25 mouse cellular contexts compared by ENCODE assay signal in genomic region chr7:96887088-96887654, GRCm38 (mm10).
A peak's percentile ranks its signal among the peaks of the same experiment; 100 is the strongest.
DNase-seq lines count a peak whose midpoint lies in the region; ATAC-seq and TF ChIP-seq lines count a peak whose summit lies in the region.
"Had no signal": no experiment of that assay in that cellular context is flagged by ENCODE, and none has a peak within 500 bp of the region (broad histone marks: within the 10 kb centered on the region; RNA-seq: fewer than 3 reads in every experiment).

No protein-coding gene starts in this region.

- intact Hi-C loops in heart, adult 2 months (cut with DNase I), result no loop called here

- H3K9me3 ChIP-seq in embryonic facial prominence, embryonic 13.5 days, result no peaks in the 10 kb centered on the region
- H3K9me3 ChIP-seq in embryonic facial prominence, embryonic 10.5 days, result no peaks in the 10 kb centered on the region
- H3K9me3 ChIP-seq in heart, postnatal 0 days (replicated peaks; ENCODE audit: control insufficient read depth, low read length), result no peaks in the 10 kb centered on the region
- no peaks in the 10 kb centered on the region for H3K9me3 ChIP-seq in neural tube, embryonic 14.5 days (ENCODE audit: control insufficient read depth, low read length)
- H3K9me3 ChIP-seq in forebrain, embryonic 16.5 days (ENCODE audit: control insufficient read depth, low read length), result no peaks in the 10 kb centered on the region
- H3K9me3 ChIP-seq: embryonic facial prominence, embryonic 15.5 days; G1E; heart, embryonic 15.5 days; hindbrain, embryonic 10.5 days had no signal

- peaks cover 16% of the 10 kb centered on the region for H3K36me3 ChIP-seq in embryonic facial prominence, embryonic 13.5 days
- H3K36me3 ChIP-seq in embryonic facial prominence, embryonic 10.5 days (replicated peaks), result peaks cover 70% of the 10 kb centered on the region
- no peaks in the 10 kb centered on the region for H3K36me3 ChIP-seq in heart, postnatal 0 days (replicated peaks; ENCODE audit: control insufficient read depth, insufficient read depth, low read length)
- no peaks in the 10 kb centered on the region for H3K36me3 ChIP-seq in heart, adult 2 months (ENCODE audit: control insufficient read depth, insufficient read depth, low read length)
- no peaks in the 10 kb centered on the region for H3K36me3 ChIP-seq in neural tube, embryonic 14.5 days (ENCODE audit: control insufficient read depth, insufficient read depth, low read length)
- H3K36me3 ChIP-seq in forebrain, embryonic 16.5 days (ENCODE audit: control insufficient read depth, insufficient read depth), result no peaks in the 10 kb centered on the region
- H3K36me3 ChIP-seq: embryonic facial prominence, embryonic 15.5 days; G1E; heart, embryonic 15.5 days had no signal

- no peak for TF ChIP-seq POLR2A in heart, adult 2 months (IDR thresholded peaks at IDR 0.05; ENCODE audit: insufficient read depth, low read depth, low read length)

- TF ChIP-seq EP300 in heart, postnatal 0 days (IDR thresholded peaks at IDR 0.05; ENCODE audit: low read depth), result no peak
- TF ChIP-seq EP300 in heart, adult 2 months (IDR thresholded peaks at IDR 0.05; ENCODE audit: insufficient read depth, low read depth, low read length), result no peak

- ATAC-seq in embryonic facial prominence, embryonic 13.5 days (ENCODE audit: insufficient number of reproducible peaks, insufficient read depth, low FRiP score, low TSS enrichment, low read depth), result no peak
- ATAC-seq in heart, postnatal 0 days (ENCODE audit: insufficient read depth, low read depth), result no peak
- ATAC-seq in neural tube, embryonic 14.5 days (ENCODE audit: low read depth), result no peak
- peak; percentile 52 for ATAC-seq in forebrain, embryonic 16.5 days
- ATAC-seq: CD4-positive, CD25-positive, alpha-beta regulatory T cell, adult 4 months; hindbrain, embryonic 16.5 days; inflammation-experienced regulatory T-cells, adult 6 months; intestine, postnatal 0 days had no signal

- DNase-seq in embryonic facial prominence, embryonic 10.5 days (ENCODE audit: low spot score), result no peak
- peak; percentile 14 for DNase-seq in heart, postnatal 0 days (ENCODE audit: low spot score)
- no peak for DNase-seq in heart, adult 2 months
- DNase-seq in neural tube, embryonic 10.5 days (ENCODE audit: extremely low spot score, low spot score), result no peak
- no peak for DNase-seq in urinary bladder, postnatal 25 days (ENCODE audit: low spot score)
- DNase-seq: adrenal gland, adult 8-10 months; B cell, adult 2 months; cerebellum, adult 18-20 months; cerebellum, adult 9-11 months; cerebellum, postnatal 36 days; gastrocnemius, postnatal 10 days; heart, adult 18-20 months had no signal

- H3K4me2 ChIP-seq in embryonic facial prominence, embryonic 13.5 days, result no peak overlapping the region
- no peak overlapping the region for H3K4me2 ChIP-seq in heart, postnatal 0 days (ENCODE audit: low read depth, low read length)
- H3K4me2 ChIP-seq in neural tube, embryonic 14.5 days (ENCODE audit: low read depth, low read length), result no peak overlapping the region
- no peak overlapping the region for H3K4me2 ChIP-seq in forebrain, embryonic 16.5 days (ENCODE audit: low read length)
- H3K4me2 ChIP-seq: embryonic facial prominence, embryonic 15.5 days; heart, embryonic 11.5 days; heart, embryonic 15.5 days had no signal

- WGBS in embryonic facial prominence, embryonic 13.5 days, result 70% methylated on average over 18 of the region's 18 CpGs
- WGBS in embryonic facial prominence, embryonic 10.5 days, result 89% methylated on average over 18 of the region's 18 CpGs
- 77% methylated on average over 18 of the region's 18 CpGs for WGBS in heart, postnatal 0 days
- 78% methylated on average over 18 of the region's 18 CpGs for WGBS in heart, adult 2 months
- WGBS in neural tube, embryonic 14.5 days, result 56% methylated on average over 18 of the region's 18 CpGs
- 41% methylated on average over 18 of the region's 18 CpGs for WGBS in forebrain, embryonic 16.5 days

- no peaks in the 10 kb centered on the region for H3K27me3 ChIP-seq in embryonic facial prominence, embryonic 13.5 days
- H3K27me3 ChIP-seq in embryonic facial prominence, embryonic 10.5 days (replicated peaks; ENCODE audit: low read depth, poor library complexity, severe bottlenecking), result no peaks in the 10 kb centered on the region
- H3K27me3 ChIP-seq in heart, postnatal 0 days (ENCODE audit: control insufficient read depth, insufficient read depth, low read length), result no peaks in the 10 kb centered on the region
- H3K27me3 ChIP-seq in heart, adult 2 months (ENCODE audit: control insufficient read depth, insufficient read depth, low read length), result no peaks in the 10 kb centered on the region
- H3K27me3 ChIP-seq in neural tube, embryonic 14.5 days (ENCODE audit: control insufficient read depth, insufficient read depth, low read length), result no peaks in the 10 kb centered on the region
- no peaks in the 10 kb centered on the region for H3K27me3 ChIP-seq in forebrain, embryonic 16.5 days (replicated peaks; ENCODE audit: control insufficient read depth, insufficient read depth, low read length)
- H3K27me3 ChIP-seq: embryonic facial prominence, embryonic 15.5 days; heart, embryonic 15.5 days had no signal

- H3K4me1 ChIP-seq in embryonic facial prominence, embryonic 13.5 days, result peaks cover 42% of the 10 kb centered on the region
- peaks cover 18% of the 10 kb centered on the region for H3K4me1 ChIP-seq in embryonic facial prominence, embryonic 10.5 days
- H3K4me1 ChIP-seq in heart, postnatal 0 days (ENCODE audit: control insufficient read depth, insufficient read depth), result no peaks in the 10 kb centered on the region
- H3K4me1 ChIP-seq in heart, adult 2 months (ENCODE audit: control insufficient read depth, insufficient read depth, low read length), result no peaks in the 10 kb centered on the region
- peaks cover 22% of the 10 kb centered on the region; the same call in 1 of the 2 replicates for H3K4me1 ChIP-seq in neural tube, embryonic 14.5 days (ENCODE audit: control insufficient read depth, insufficient read depth, low read length)
- H3K4me1 ChIP-seq in forebrain, embryonic 16.5 days (replicated peaks; ENCODE audit: control insufficient read depth, insufficient read depth, low read length), result peaks cover 9% of the 10 kb centered on the region
- H3K4me1 ChIP-seq: heart, embryonic 15.5 days had no signal

- H3K79me2 ChIP-seq in heart, adult 2 months (replicated peaks; ENCODE audit: control insufficient read depth, insufficient read depth, low read length), result no peaks in the 10 kb centered on the region

- no peak overlapping the region for H3K9ac ChIP-seq in embryonic facial prominence, embryonic 13.5 days
- H3K9ac ChIP-seq in heart, postnatal 0 days (replicated peaks; ENCODE audit: low read depth, low read length), result no peak overlapping the region
- no peak overlapping the region for H3K9ac ChIP-seq in heart, adult 2 months (ENCODE audit: low read depth, low read length)
- no peak overlapping the region for H3K9ac ChIP-seq in neural tube, embryonic 14.5 days (replicated peaks; ENCODE audit: low read depth, low read length)
- H3K9ac ChIP-seq in forebrain, embryonic 16.5 days (replicated peaks; ENCODE audit: low read depth, low read length), result no peak overlapping the region
- H3K9ac ChIP-seq: embryonic facial prominence, embryonic 15.5 days; heart, embryonic 15.5 days had no signal

- H3K27ac ChIP-seq in embryonic facial prominence, embryonic 13.5 days, result 0 out of 2 replicates have a peak overlapping the region, but pooled peaks have one; percentile 13
- H3K27ac ChIP-seq in embryonic facial prominence, embryonic 10.5 days (replicated peaks), result no peak overlapping the region
- no peak overlapping the region for H3K27ac ChIP-seq in heart, postnatal 0 days (ENCODE audit: low read depth)
- no peak overlapping the region for H3K27ac ChIP-seq in heart, adult 2 months
- 0 out of 2 replicates have a peak overlapping the region, but pooled peaks have one; percentile 4 for H3K27ac ChIP-seq in neural tube, embryonic 14.5 days (ENCODE audit: low read depth, low read length)
- peak overlapping the region; percentile 60 for H3K27ac ChIP-seq in forebrain, embryonic 16.5 days (ENCODE audit: low read length)
- H3K27ac ChIP-seq: embryonic facial prominence, embryonic 15.5 days; heart, embryonic 15.5 days; hindbrain, embryonic 10.5 days had no signal

- no peak for TF ChIP-seq CTCF in heart, postnatal 0 days (IDR thresholded peaks at IDR 0.05; ENCODE audit: low read depth)
- TF ChIP-seq CTCF in heart, adult 2 months (IDR thresholded peaks at IDR 0.05), result no peak

- H3K4me3 ChIP-seq in embryonic facial prominence, embryonic 13.5 days, result no peak overlapping the region
- no peak overlapping the region for H3K4me3 ChIP-seq in embryonic facial prominence, embryonic 10.5 days
- H3K4me3 ChIP-seq in heart, postnatal 0 days (ENCODE audit: low read depth, low read length), result no peak overlapping the region
- no peak overlapping the region for H3K4me3 ChIP-seq in heart, adult 2 months
- no peak overlapping the region for H3K4me3 ChIP-seq in neural tube, embryonic 14.5 days (ENCODE audit: low read depth, low read length)
- no peak overlapping the region for H3K4me3 ChIP-seq in forebrain, embryonic 16.5 days (replicated peaks; ENCODE audit: low read length)
- H3K4me3 ChIP-seq: embryonic facial prominence, embryonic 15.5 days; erythroblast, embryonic 14.5 days; heart, embryonic 15.5 days; hindbrain, embryonic 10.5 days had no signal

Comparison
In these comparisons a context has a peak if more than half of its experiments do, and no peak if none do; other contexts are left out.
1. H3K27ac ChIP-seq: peak in embryonic facial prominence, embryonic 13.5 days (single experiment), neural tube, embryonic 14.5 days (single experiment) and forebrain, embryonic 16.5 days (single experiment); none in embryonic facial prominence, embryonic 10.5 days (single experiment), heart, postnatal 0 days (single experiment) and heart, adult 2 months (single experiment).